Mouse (Mus musculus): ENCODE data around the gene E2f4.

E2f4 gene

DNA sequence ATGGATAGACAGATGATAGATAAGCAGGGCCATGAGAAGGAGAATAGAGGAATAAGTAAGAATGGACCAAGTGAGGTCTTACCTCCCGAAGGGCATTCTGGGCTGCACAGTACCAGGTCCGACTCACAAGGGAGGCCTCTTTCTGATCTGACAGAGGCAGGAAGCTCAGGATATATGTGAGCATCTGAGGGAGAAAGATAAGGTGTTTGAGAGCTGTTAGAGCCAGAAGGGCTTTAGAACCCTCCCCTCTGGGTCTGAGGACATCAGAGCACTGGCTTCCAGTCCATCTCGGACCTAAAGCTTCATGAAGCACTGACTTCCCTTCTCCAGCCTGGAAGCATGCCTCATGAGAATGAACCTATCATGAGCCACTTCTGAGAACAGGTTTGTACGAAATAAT is 25.7 kb downstream of the E2f4 start:
- DNase-seq = no peak

DNA sequence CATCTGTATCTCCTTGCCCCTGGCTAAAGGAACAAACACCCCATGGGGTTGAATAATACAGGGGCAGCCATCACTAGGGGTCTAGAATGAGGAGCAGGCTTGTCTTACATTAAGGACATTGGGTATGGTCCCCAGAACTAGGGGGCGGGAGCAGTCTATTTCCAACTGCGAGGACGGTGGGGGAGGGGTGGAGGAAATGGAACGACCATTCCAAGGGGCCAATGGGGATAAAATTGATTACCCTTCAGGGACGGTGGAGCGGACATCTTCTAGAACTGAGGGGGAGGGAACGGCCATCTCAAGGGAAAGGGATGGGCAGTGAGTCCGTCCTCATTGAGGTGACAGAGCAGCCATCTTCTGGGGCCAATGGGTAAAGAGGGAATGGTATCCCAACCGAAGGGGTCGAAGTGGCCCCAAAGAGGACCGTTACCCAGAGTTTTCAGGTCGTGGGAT is 28.2 kb downstream of the E2f4 start:
- no peak for DNase-seq

DNA sequence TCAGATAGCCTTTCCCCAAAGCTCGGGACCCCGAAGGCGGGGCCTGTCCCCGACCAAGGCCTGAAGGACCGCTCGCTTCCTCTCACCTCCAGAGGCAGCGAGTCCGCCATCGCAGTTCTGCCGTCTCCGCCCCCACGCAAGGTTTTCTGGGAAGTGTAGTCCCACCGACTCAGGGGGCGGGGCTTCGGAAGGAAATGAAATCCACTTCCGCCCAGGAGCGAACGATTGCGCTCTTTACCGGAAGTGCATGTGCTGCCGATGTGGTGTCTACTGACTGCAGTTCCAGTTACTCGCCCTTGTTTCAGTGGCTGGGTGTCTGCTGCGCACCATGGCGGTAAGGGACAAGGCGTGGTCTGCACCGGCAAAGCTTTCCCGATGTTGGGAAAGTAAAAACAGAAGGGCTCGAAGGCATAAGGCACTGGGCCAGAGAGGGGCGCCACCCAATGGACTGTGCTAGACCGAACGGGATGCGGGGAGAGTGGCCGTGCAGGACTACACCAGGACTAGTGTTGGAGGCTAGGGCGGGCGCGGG is 28.7 kb downstream of the E2f4 start, which contains the start of the genes Lrrc29 and Tmem208:
Lrrc29 (minus strand) TSS at position 138 of the 532 bp plus-strand sequence.
Tmem208 (plus strand) TSS at position 214 of the 532 bp plus-strand sequence.
- DNase-seq = peak; percentile 99

DNA sequence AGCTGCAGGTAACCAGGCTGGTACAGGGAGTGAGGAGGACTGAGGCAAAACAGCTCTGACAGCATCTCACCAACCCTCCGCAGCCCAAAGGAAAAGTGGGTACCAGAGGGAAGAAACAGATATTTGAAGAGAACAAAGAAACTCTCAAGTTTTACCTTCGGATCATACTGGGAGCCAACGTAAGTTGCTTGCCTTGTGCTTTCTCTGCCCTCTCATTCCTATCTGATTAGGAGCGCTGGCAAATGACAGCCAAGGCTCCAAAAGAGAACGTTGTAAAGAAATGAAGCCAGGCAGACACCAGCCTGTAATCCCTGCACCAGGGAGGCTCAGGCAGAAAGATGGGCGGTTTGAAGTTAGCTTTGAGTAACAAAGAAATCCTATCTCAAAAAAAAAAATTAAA is 29.5 kb downstream of the E2f4 start:
- no peak for DNase-seq

DNA sequence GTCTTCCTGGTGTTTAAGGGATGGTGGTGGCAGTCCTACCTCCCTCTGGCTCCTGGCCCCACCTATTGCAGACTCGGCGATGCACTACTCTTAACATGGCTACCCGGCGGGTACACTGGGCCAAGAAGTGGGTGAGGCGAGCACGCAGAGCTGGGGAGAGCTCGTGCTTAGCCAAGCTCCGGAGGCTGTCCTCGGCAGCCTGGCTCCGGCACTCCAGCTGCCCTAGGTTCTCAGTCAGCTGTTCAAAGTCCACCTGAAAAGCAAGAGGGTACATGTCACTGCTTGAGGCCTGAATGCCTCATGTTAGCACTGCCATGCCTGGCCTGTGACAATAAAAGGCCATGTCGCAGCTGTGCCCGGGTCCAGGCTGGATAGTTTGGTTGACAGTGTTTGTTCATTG is 32.9 kb downstream of the E2f4 start:
- no peak for DNase-seq

DNA sequence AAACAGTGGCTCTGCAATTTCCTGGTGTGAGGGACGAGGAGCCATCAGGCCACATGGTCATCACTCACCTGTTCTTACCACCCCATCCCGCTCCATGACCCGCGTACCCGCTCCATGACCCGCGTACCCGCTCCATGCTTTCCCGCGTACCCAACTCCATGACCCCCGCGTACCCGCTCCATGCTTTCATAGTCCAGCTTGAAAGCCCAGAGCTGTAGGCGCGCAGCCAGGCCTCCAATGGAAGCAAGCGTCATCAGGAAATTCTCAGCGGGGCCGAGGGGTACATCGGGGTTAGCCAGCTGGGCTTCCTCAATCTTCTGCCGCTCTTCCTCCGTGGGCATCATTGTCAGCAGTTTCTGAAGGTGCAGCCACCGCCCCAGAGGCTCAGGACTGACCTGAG is 34.0 kb downstream of the E2f4 start:
- no peak for DNase-seq

DNA sequence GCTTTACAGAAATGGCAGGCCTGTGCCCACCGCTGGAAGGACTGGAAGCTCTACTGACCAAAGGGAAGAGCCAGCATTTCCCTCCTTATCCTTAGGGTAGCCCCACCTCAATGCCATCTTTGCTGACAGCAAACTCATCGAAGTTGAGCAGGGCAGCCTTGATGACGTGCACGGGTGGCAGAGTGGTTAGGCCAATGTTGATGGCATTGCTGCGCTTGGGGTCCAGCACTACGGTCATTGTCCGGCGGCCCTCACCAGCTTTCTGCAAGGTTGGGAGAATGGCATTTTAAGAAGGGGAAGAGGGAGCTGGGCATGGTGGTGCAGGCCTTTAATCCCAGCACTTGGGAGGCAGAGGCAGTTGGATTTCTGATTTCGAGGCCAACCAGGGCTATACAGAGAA is 34.5 kb downstream of the E2f4 start:
- no peak for DNase-seq

DNA sequence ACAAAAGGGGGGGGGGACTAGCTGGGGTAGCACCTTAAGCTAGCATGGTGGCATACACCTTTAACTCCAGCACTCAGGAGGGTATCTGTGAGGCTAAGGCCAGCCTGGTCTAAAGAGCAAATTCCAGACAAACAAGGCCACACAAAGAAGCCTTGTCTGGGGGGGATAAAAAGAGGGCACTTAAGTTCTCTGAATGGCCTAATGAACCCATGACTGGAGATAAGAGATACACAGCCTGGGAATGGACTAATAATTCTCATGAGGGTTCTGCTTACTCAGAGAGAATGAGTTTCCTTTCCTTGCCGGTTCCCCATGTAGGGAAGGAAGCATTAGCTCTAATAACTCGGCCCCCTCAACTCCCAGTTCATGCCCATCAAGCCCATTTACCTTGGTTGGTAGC is 35.1 kb downstream of the E2f4 start:
- DNase-seq = no peak

DNA sequence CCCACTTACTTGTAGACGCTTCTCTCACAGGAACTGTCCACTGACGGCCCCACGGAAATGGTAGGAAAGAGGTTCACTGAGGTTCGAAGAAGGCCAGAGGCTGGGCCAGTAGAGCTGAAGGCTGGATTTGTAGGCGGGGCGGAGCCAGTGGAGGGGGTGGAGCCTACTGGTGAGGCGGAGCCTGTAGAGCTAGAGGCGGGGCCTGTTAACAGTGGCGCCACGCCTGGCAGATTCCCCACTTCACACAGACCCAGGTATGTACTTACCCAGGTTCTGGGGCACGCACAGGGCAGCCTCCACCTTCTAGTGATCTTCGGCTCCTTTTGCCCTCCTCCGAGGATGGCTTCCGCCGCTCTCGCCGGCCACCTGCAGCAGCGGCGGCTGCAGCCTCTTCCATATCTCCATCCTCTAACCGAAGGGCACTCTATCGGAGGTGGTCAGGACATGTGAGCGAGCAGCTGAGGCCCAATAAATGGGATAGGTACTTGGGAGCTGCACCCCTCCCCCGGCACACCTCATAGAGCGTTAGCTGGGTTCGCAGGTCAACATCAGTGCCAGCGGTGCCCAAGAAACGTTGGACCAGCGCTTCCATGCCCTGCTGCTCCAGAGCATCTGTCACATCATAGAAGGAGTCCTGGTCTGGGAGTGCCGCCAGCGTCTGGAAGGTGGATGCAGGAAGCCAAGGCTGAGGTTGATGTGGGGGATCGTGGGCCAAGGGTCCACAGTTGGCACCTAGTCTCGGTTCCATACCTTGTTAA is 39.1 kb downstream of the E2f4 start:
- DNase-seq = peak; percentile 58

DNA sequence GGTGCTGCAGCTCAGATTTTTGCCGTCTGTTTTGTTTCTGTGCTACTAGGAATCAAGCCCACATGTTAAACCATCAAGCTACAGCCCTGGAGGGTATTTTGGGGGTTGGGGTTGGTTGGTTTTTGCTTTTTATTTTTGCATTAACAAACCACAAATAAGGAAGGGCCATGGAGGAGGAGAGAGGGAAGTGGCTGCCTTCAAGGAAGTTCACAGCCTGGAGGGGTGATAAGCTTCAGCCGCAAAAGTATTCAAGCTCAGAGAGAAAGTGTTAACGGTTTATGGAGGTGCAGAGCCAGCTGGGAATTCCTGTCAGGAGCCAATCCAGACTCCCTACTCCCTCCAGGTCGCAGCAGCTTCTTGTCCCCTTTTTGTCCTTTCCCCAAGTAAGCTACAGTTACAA is 41.5 kb downstream of the E2f4 start:
- DNase-seq = no peak

DNA sequence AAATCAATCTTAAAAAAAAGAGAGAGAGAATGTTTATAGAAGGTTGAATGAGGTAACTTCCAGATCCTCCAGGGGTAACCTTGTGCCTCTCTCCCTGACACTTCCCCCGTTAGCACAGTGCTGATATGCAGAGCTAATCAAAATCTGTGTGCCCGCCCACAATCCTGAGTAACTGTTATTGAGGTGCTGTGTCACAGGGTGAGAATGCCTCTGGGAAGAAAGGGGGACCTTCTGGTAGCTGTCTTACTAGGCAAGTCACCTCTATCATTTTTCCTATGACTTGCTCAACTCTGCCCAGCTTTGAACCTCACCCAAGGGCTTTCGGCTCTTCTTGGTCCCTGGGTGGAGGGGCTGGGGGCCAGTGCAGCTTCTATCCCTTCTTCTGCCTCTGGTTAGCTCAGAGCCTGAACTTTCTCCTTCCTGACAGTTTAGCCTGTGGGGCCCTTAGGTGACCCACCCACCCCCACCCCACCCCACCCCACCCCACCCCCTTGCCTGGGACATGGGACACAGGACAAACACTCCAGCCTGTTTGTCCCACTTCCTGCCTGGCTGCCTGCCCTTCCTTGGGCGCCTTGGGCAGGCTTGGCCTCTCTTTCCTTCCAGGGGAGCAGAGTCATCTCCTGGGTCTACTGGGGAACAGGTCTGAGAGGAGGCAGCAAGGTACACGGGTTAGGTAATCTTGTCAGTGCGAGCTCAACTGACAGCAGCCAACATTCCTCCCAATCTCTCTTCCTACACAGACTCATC is 42.6 kb downstream of the E2f4 start:
- peak; percentile 89 for DNase-seq

DNA sequence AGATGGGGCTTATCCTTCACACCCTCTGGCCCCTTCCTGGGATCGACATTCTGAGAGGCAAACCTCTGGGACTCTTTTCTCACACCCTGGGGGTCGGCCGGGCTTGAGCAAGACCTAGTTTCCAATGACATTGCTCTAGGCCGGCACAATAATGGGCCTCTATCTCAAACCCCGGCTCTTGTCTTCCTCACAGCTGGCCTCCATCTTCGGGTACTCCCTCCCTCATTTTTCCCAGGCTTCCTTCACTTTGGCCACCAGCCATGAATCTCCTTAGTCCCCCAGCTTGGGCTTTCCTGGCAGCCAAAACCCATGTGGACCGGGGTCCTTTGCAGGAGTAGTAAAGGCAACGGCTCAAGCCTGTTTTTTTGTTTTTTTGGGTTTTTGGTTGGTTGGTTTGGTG is 43.9 kb downstream of the E2f4 start:
- DNase-seq = peak; percentile 88

DNA sequence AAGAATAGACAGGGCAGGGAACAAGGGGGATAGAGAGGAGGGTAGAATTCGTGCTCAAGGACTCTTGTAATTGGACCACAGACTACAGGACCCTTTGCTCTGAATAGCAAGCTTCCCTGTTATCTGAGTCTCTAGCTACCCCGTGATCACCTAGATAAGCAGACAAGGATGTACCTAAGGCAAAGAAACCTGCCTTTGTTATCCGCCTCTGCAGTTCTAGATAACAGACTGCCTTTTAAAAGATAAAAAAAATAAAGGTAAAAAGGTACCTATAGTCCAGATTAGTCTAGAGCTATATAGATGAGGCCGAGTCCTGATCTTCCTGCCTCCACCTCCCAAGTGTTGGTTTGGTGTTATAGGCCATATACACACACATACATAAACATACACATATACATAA is 45.3 kb downstream of the E2f4 start:
- no peak for DNase-seq

DNA sequence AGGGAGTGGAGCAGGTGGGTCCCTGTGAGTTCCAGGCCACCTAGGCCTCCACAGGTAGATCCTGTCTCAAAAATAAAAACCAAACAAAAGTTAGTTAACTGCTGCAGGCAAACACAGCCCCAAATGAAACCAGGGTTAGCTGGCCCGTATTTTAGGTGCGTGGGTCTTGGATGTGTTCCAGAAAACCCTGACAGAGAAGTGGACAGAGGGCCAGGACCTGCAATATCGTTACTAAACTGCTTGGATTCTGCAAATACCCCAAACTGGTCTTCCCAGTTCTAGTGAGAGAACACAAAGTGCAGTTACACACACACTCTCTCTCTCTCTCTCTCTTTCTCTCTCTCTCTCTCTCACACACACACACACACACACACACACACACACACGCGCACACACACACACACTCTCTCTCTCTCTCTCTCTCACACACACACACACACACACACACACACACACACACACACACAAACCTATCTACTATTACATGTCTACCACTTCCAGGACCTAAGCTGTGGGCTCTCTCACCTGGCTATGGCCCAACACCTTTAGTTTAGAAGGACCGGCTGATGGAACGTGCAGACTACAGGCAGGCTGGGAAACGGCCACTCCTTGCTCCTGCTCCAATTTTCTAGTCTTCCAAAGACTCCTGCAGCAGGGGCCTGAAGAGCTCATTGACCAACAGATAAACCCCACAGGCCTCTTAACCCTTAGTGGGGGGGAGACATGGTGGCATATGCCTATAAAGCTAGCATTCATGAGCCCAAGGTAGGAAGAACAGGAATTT is 46.5 kb downstream of the E2f4 start:
- DNase-seq = no peak

DNA sequence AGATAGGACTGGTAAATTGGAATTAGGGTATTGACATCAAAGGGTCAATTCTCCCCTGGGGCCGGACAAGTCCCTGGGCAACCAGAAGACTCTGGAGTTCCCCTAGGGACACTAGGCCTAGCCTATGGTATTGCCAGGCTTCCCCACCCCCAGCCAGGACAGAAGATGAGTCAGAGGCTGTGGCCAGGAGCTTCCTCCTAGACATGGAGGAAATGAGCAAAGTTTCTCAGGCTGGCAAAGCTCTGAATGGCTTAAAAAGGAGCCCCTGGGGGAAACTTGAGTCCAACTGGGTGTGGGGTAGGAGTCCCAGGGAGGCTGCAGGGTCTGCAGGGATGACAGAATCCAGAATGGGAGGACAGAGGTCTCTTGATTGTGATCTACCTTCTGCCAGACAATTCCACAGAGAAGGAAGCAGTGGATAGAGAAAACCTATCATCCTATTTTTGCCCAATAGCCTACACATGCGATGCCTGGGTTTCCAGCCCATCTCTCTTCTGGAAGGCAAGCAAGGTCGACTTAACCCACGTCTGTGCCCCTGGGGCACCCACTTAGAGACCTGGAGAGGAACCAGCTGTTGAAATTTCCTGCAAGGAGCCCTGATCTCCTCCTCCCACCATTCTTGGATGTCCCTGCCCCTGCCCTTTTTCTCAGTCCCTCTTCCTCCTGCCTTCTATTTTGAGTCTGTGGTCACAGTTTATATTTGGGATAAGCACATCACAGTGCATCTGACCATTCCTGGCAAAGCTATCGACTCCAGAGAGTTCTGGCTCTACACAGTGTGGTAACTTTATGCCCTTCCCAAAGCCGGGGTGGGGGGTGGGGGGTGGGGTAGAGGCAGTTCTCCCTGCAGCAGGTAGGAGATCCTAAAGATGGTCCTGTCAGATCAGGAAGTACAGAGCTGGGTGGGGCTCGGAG is 47.9 kb downstream of the E2f4 start:
- peak; percentile 76 for DNase-seq

DNA sequence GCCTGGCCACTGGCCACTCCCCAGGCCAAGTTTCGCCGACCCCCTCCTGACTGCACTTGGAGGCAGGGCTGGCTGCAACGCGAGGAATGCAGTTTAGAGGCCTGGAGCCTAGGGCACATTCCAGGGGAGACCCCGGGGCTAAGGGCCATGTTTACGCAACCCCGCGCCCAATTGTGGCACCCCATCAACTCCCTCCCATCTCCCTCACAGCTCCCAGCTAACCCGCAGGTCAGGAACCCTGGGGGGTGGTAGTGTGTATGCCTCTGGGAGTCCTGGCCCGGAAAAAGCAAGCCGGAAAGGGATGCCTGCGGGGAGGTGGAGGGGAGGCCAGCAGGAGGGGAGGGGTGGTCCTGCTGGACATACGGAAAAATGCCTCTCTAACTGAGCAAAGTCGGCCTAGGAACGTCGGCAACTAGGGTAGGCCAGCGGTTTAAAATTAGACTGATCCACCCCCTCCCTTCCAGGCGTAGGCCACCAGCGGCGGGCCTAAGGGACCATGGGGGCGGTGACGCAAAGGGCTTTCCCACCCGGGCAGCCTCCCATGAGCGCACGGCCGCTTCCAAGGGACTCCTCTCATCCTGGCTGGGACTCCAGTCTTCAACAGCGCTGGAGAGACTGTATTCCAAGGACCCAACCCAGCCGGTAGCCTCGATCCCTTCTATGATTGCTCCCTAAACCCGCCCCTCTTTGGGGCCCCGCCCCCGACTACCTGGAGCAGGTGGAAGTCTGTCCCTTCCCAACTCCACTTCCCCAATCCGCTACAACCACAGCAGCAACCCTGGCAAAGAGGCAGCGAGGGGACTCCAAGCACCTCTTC is 49.4 kb downstream of the E2f4 start:
- peak; percentile 90 for DNase-seq

DNA sequence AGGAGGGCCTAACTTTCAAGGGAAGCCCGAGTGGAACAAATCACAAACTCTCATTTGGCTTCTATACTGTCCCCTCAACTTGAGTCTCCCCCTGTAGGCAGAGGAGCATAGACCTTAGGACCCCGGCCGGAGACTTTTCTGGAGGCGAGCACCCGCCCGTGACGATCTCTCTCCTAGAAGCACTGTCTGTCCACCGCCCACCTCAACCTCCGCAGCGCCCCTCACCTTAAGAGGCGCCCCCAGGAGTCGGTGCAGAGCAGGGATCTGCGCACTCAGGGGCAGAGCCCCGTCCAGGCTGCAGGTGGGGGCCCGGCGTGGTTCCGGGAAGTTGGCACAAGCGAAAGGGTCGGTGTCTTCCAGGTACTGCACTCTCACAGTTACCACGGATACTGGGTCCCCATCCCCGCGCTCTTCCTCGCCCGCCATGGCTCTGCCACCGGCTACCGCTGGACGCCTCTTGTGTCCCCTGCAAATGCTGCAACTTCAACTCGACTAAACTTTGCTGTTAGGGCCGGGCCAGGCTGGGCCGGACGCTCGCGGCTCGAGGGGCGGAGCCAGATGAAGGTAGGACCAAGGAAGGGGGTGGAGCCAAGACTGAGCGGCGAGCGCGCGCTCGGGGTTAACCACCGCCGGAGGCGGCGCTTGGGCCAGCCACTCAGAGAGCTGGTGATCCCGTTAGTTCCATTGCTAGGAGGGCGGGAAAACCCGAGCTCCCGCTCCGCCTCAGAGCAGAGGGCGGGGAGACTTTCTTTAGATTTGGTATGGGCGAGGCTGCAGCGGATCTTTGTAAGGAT is 50.2 kb downstream of the E2f4 start, which contains the start of gene Fhod1:
Fhod1 (minus strand) TSS at position 526 of the 794 bp plus-strand sequence.
- DNase-seq = peak; percentile 99

DNA sequence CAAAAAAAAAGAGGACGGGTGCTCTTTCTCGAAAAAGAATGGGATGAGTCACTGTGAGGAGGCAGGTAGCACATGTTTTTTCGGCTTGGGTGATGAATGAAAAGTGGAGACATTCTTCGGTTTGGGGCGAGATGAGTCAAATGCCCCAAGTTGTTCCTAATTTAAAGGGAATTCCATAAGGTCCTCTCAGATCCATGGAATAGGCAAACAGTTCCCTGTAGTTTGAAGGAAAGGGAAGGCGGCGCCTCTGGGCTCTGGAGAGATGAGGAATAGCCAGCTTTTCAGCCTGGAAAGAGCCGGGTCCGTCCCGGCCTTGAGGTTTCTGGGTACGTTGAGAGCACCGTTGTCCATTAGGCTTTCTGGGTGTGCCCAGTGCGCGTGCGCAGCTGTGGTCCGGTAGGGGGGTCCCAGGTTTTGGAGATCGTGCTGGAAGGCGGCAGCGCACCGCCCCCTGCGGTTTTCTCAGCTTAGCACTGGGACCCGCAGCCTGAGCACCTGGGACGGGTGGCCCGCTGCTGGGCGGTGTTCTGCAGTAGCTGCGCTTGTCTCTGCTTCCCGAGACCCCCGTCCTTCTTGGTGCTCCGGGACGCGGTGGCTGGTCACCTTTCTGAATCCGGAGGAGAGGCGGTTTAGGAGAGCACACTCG is 51.1 kb downstream of the E2f4 start, which contains the start of gene Slc9a5:
Slc9a5 (plus strand) TSS at position 394 of the 646 bp plus-strand sequence.
- DNase-seq = peak; percentile 66

DNA sequence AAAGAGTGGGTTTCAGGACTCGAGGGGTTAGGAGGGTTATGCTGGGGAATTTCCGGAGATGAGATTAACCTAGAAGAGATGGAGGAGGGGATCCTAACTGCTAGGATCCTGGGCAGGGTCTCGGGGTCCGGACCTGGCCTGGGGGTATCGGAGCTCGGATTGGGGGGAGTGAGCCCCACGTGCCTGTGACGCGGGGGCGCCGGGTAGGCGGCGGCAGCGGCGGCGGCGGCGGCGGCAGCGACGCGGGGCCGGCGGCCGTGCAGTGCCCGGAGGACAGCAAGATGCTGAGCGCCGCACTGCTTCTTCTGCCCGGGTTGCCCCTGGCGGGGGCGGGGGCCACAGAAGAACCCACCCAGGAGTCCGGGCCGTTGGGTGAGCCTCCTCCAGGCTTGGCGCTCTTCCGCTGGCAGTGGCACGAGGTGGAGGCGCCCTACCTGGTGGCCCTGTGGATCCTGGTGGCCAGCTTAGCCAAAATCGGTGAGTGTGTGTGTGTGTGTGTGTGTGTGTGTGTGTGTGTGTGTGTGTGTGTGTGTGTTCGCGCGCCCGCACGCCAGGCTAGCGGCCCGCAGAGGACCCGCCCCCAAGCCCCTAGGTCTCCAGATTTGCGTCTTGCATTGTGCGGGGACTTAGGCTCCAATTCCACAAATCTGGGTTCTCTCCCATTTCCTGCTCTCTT is 51.8 kb downstream of the E2f4 start:
- DNase-seq = no peak
